Mouse (Mus musculus): ENCODE measurements at regions not wholly inside any gene's neighbourhood (a gene's known extent, or its start where the extent isn't known, plus 50 kb on each side); places are given as distances from the start of the nearest gene placed in this dataset.

- no peak for DNase-seq (ENCODE audit: low read depth, low spot score)
Observed at GRCm38 (mm10) chr9:71058655-71059054, 106.6 kb upstream of the Lipc start.

- DNase-seq (ENCODE audit: low read depth, low spot score), result no peak
Observed at GRCm38 (mm10) chr9:71056836-71057235, 104.8 kb upstream of the Lipc start.

- peak; percentile 21 for DNase-seq (ENCODE audit: low read depth, low spot score)
Observed at GRCm38 (mm10) chr9:71043899-71044298, 91.9 kb upstream of the Lipc start.

- DNase-seq (ENCODE audit: low read depth, low spot score), result no peak
Observed at GRCm38 (mm10) chr9:71035286-71035685, 83.3 kb upstream of the Lipc start.

GRCm38 (mm10) chr9:71032156-71032555 lies 80.1 kb upstream of the Lipc start:
- DNase-seq (ENCODE audit: low read depth, low spot score), result no peak

GRCm38 (mm10) chr9:71030203-71030921 lies 78.3 kb upstream of the Lipc start:
- DNase-seq (ENCODE audit: low read depth, low spot score), result no peak

- DNase-seq (ENCODE audit: low read depth, low spot score), result no peak
Observed at GRCm38 (mm10) chr9:71028102-71028501, 76.1 kb upstream of the Lipc start.

GRCm38 (mm10) chr9:71027626-71028025 lies 75.6 kb upstream of the Lipc start:
- no peak for DNase-seq (ENCODE audit: low read depth, low spot score)

GRCm38 (mm10) chr9:71025196-71025595 lies 73.2 kb upstream of the Lipc start:
- DNase-seq (ENCODE audit: low read depth, low spot score), result no peak

- DNase-seq (ENCODE audit: low read depth, low spot score), result peak; percentile 6
Observed at GRCm38 (mm10) chr9:71018206-71018605, 66.2 kb upstream of the Lipc start.

GRCm38 (mm10) chr9:71017396-71018179 lies 65.6 kb upstream of the Lipc start:
- DNase-seq (ENCODE audit: low read depth, low spot score), result no peak

- no peak for DNase-seq (ENCODE audit: low read depth, low spot score)
Observed at GRCm38 (mm10) chr9:71015942-71016341, 63.9 kb upstream of the Lipc start.

- DNase-seq (ENCODE audit: low read depth, low spot score), result no peak
Observed at GRCm38 (mm10) chr9:71015400-71015799, 63.4 kb upstream of the Lipc start.

GRCm38 (mm10) chr9:71012399-71012798 lies 60.4 kb upstream of the Lipc start:
- no peak for DNase-seq (ENCODE audit: low read depth, low spot score)

- no peak for DNase-seq (ENCODE audit: low read depth, low spot score)
Observed at GRCm38 (mm10) chr9:71004631-71005030, 52.6 kb upstream of the Lipc start.

Measured in ZHBTc4 (cell line).